Mouse (Mus musculus) heart, adult 8-10 months (tissue): ENCODE results near the gene Olfr951. TPM values are rescaled to one million over a fixed set of nuclear protein-coding genes. Genes with fewer than 3 reads are reported as not detected.

ENCODE experiments used
- DNase-seq: peaks from one replicate; pipeline ENCODE4 v3.0.0; 2022; ENCODE audit warnings: low spot score
- total RNA-seq, 4 experiments: library from RNA; stranded (reverse); gene quantifications; 2 replicates each; pipeline ENCODE4 v1.2.4; 2022

The Olfr951 gene
- total RNA-seq = not detected

DNA sequence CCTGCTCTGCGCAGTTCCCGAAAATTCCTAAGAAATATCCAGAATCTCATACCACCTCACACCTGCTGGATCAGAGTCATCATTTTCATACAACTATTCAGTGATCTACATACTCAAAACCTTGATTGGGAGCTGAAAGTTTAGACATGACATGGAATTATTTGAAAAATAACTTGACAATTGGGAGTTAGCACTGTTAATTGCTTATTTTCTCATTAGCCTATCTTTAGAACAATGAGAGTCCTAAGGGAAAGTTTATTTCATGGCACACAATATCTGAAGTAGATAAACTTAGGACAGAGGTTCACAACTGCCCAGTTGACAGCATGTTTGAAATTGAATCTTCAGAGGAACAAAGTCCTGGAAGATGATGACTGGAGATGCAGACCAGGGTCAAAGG is at the start of gene Olfr951:
Gene Olfr951 (plus strand): TSS at position 301 of the 400 bp plus-strand sequence.
- DNase-seq = no peak

GRCm38 (mm10) chr9:39427048-39427447 is 39.8 kb downstream of the Olfr951 start, which contains the start of gene Olfr952:
Gene Olfr952, minus strand, starts transcription at chr9:39427148.
- no peak for DNase-seq

Other genes starting within 250 kb of the Olfr951 start
- gene Olfr943, start 221.1 kb upstream of the Olfr951 start, total RNA-seq = not detected
- gene Olfr944, start 185.5 kb upstream of the Olfr951 start, total RNA-seq = not detected
- not detected for gene Olfr1537, start 137.4 kb upstream of the Olfr951 start, total RNA-seq
- not detected for gene Olfr945, start 110.6 kb upstream of the Olfr951 start, total RNA-seq
- gene Olfr948, start 61.4 kb upstream of the Olfr951 start, total RNA-seq = not detected
- gene Olfr952, start 39.7 kb downstream of the Olfr951 start, total RNA-seq = not detected
- gene Olfr954, start 69.3 kb downstream of the Olfr951 start, total RNA-seq = not detected
- gene Olfr955, start 84.5 kb downstream of the Olfr951 start, total RNA-seq = not detected
- not detected for gene Olfr44, start 106.6 kb downstream of the Olfr951 start, total RNA-seq
- gene Olfr957, start 128.4 kb downstream of the Olfr951 start, total RNA-seq = not detected
- gene Olfr958, start 166.6 kb downstream of the Olfr951 start, total RNA-seq = not detected
- gene Olfr959, start 188.2 kb downstream of the Olfr951 start, total RNA-seq = not detected
- gene AW551984, start 217.0 kb downstream of the Olfr951 start, total RNA-seq = under 1 TPM in 2 of 4 experiments, not detected in 2; 0.37 to 0.82 TPM
- not detected for gene Olfr148, start 223.2 kb downstream of the Olfr951 start, total RNA-seq
- gene Olfr960, start 234.0 kb downstream of the Olfr951 start, total RNA-seq = not detected